Mouse (Mus musculus) limb, embryonic 15.5 days (tissue): ENCODE measurements around the gene Rad51b. TPM values are rescaled to one million over a fixed set of nuclear protein-coding genes. Genes with fewer than 3 reads are reported as not detected.
"Not testable (repeated sequence)": the region's sequence is repeated elsewhere in the genome, so short reads cannot be mapped to it uniquely, and the experiment has no call there.

Source experiments
- ATAC-seq: fragments of 200-750 bp; cut with Nextera tagmentation; 2 replicates; pipeline ENCODE4 v1.8.0; 2017; ENCODE audit warnings: low read depth, moderate TSS enrichment; ENCODE audit not compliant: insufficient number of reproducible peaks, low FRiP score, low TSS enrichment
- H3K27ac ChIP-seq: fragments of 300-500 bp; sonication (generic); 2 replicates; pipeline ENCODE4 v1.5.1; 2015; ENCODE audit warnings: moderate library complexity, mild to moderate bottlenecking, inconsistent platforms
- H3K27me3 ChIP-seq: fragments of 300-500 bp; sonication (generic); 2 replicates; pipeline ENCODE4 v1.6.1; 2015; ENCODE audit warnings: inconsistent platforms
- H3K36me3 ChIP-seq: fragments of 300-500 bp; sonication (generic); 2 replicates; pipeline ENCODE4 v1.6.1; 2015; ENCODE audit warnings: inconsistent platforms
- H3K4me1 ChIP-seq: fragments of 300-500 bp; sonication (generic); 2 replicates; pipeline ENCODE4 v1.6.1; 2015; ENCODE audit warnings: inconsistent platforms
- H3K4me2 ChIP-seq: fragments of 300-500 bp; sonication (generic); 2 replicates; pipeline ENCODE4 v1.6.1; 2015; ENCODE audit warnings: mild to moderate bottlenecking, inconsistent platforms
- H3K4me3 ChIP-seq: fragments of 300-500 bp; sonication (generic); 2 replicates; pipeline ENCODE4 v1.5.1; 2015; ENCODE audit warnings: mild to moderate bottlenecking, inconsistent platforms
- H3K9ac ChIP-seq: fragments of 300-500 bp; sonication (generic); 2 replicates; pipeline ENCODE4 v1.6.1; 2015; ENCODE audit warnings: inconsistent platforms
- H3K9me3 ChIP-seq: fragments of 300-500 bp; sonication (generic); 2 replicates; pipeline ENCODE4 v1.6.1; 2016; ENCODE audit warnings: inconsistent platforms
- WGBS: fragments of 180-500 bp; shearing (Covaris S2); methylation state at CpG from one replicate; pipeline ENCODE4 v1.1.7; 2015; 5-methylcytosine and 5-hydroxymethylcytosine counted together
- polyA plus RNA-seq: library from polyadenylated mRNA; unstranded; fragments of >200 nt; fragmentation: Nextera tagmentation; extraction: Ambion mirVana; gene quantifications from 2 replicates; pipeline ENCODE4 v1.2.1, GENCODE M21; 2015

The Rad51b gene
- polyA plus RNA-seq, 1 experiment from 2014 or later, result 5.2 TPM

GRCm38 (mm10) chr12:79297884-79298636 lies 978 bp downstream of the Rad51b start:
- Histone ChIP-seq H3K36me3 (peaks cover 6% of the 10 kb centered on the region; the same call in 1 of the 2 replicates), H3K9me3 (no peaks in the 10 kb centered on the region), H3K4me3 (peak overlapping the region; percentile 71), H3K4me1 (peaks cover 14% of the 10 kb centered on the region), H3K27ac (no peak overlapping the region), H3K27me3 (no peaks in the 10 kb centered on the region), H3K9ac (peak overlapping the region; percentile 23; the same call in 1 of the 2 replicates), H3K4me2 (peak overlapping the region; percentile 73)
- ATAC-seq, result no peak
- WGBS, result 15% methylated on average over 15 of the region's 15 CpGs

DNA sequence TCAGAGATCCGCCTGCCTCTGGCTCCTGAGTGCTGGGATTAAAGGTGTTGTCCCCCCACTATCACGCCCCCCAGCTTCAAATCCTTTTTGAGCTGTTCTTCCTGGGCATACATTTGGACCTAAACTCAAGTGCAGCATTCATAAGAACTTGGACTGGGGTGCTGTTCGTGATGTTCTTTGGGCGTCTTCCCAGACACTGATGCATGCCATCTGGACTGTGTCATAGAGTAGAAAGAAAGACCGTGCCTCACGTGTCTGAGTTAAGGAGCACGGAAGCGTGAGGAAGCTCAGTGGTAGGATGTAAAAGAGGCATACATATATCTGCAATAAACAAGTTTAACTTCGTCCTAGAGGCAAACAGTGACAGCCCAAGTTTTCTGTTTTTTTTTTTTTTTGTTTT lies 4.7 kb downstream of the Rad51b start:
- H3K9ac ChIP-seq, result no peak overlapping the region
- peaks cover 7% of the 10 kb centered on the region; the same call in 1 of the 2 replicates for H3K4me1 ChIP-seq
- no peak overlapping the region for H3K27ac ChIP-seq
- H3K36me3 ChIP-seq, result no peaks in the 10 kb centered on the region
- H3K9me3 ChIP-seq, result no peaks in the 10 kb centered on the region
- no peaks in the 10 kb centered on the region for H3K27me3 ChIP-seq
- H3K4me2 ChIP-seq, result no peak overlapping the region
- WGBS, result 72% methylated on average over 9 of the region's 9 CpGs
- H3K4me3 ChIP-seq, result no peak overlapping the region
- ATAC-seq, result no peak

DNA sequence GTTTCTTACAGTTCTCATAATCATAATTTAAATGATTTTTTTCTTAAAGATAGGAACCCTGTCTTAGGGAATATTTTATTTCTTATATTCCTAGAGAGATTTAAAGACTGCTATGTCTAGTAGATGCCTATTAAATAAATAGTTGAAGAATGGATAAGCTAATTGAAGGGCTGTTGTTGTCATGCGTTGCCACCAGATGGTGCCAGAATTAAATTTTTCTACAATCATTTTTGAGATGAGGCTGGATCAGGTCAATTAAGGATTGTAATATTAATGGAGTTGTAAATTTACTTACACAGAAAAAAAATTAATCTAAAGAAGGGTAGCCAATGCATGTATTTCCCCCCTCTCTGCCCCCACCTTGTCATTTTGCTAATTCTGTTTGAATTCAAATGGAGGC lies 8.0 kb downstream of the Rad51b start:
- no peak for ATAC-seq
- no peak overlapping the region for H3K9ac ChIP-seq
- no peak overlapping the region for H3K27ac ChIP-seq
- H3K4me3 ChIP-seq, result no peak overlapping the region
- WGBS, result 70% methylated on average over 1 of the region's 1 CpGs
- H3K4me1 ChIP-seq, result no peaks in the 10 kb centered on the region
- no peaks in the 10 kb centered on the region for H3K27me3 ChIP-seq
- H3K36me3 ChIP-seq, result no peaks in the 10 kb centered on the region
- no peaks in the 10 kb centered on the region for H3K9me3 ChIP-seq
- H3K4me2 ChIP-seq, result no peak overlapping the region

DNA sequence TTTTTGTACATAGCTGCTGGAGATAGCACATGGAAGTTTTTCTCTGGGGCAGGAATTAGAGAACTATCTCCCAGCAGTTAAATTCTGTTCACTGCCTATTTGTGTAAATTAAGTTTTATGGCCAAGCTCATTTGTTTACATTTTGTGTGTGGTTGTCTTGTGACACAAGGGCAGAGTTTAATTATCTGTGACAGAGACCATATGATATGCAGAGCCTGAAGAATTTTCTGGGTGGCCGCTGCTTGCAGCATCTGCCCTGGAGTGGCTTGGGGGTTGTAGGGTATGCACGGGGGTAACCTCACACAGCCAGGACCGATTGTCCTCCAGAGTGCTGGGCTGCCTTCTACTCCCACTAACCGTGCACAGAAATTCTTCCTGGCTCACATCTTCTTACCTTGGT lies 8.9 kb downstream of the Rad51b start:
- no peaks in the 10 kb centered on the region for H3K4me1 ChIP-seq
- no peak overlapping the region for H3K4me2 ChIP-seq
- no peaks in the 10 kb centered on the region for H3K36me3 ChIP-seq
- no peak for ATAC-seq
- no peaks in the 10 kb centered on the region for H3K27me3 ChIP-seq
- no peak overlapping the region for H3K4me3 ChIP-seq
- 67% methylated on average over 4 of the region's 4 CpGs for WGBS
- no peaks in the 10 kb centered on the region for H3K9me3 ChIP-seq
- H3K27ac ChIP-seq, result no peak overlapping the region
- H3K9ac ChIP-seq, result no peak overlapping the region

GRCm38 (mm10) chr12:79313721-79314120 lies 16.6 kb downstream of the Rad51b start:
- Histone ChIP-seq H3K4me2 (no peak overlapping the region), H3K9ac (no peak overlapping the region), H3K4me1 (no peaks in the 10 kb centered on the region), H3K9me3 (no peaks in the 10 kb centered on the region), H3K36me3 (no peaks in the 10 kb centered on the region), H3K27ac (no peak overlapping the region), H3K27me3 (no peaks in the 10 kb centered on the region), H3K4me3 (no peak overlapping the region)
- no peak for ATAC-seq
- 74% methylated on average over 4 of the region's 4 CpGs for WGBS

- Histone ChIP-seq H3K27ac (no peak overlapping the region), H3K9me3 (no peaks in the 10 kb centered on the region), H3K4me3 (no peak overlapping the region), H3K9ac (no peak overlapping the region), H3K4me1 (no peaks in the 10 kb centered on the region), H3K4me2 (no peak overlapping the region), H3K27me3 (no peaks in the 10 kb centered on the region), H3K36me3 (no peaks in the 10 kb centered on the region)
- 79% methylated on average over 5 of the region's 5 CpGs for whole genome bisulfite sequencing
- no peak for ATAC-seq
Measured at GRCm38 (mm10) chr12:79317339-79317738, 20.3 kb downstream of the Rad51b start.

DNA sequence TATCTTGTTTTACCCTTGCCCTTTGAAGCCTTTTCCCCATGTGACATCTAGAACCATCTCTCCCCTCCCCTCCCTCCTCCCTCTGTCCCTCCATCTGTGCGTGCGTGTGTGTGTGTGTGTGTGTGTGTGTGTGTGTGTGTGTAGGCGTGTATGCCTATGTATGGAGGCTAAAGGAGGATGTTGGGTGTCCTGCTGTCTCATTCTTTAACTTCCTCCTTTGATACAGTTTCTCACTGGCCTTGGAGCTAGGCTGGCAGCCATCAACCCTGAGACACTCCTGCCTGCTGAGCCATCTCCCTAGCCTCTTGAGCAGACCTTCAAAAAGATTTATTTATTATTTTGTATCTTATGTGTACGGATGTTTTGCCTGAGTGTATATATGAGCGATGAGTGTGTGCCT lies 23.8 kb downstream of the Rad51b start:
- Histone ChIP-seq H3K9ac (no peak overlapping the region), H3K4me3 (no peak overlapping the region), H3K27ac (no peak overlapping the region), H3K27me3 (no peaks in the 10 kb centered on the region), H3K4me2 (no peak overlapping the region), H3K9me3 (no peaks in the 10 kb centered on the region), H3K36me3 (no peaks in the 10 kb centered on the region), H3K4me1 (no peaks in the 10 kb centered on the region)
- WGBS, result 84% methylated on average over 5 of the region's 5 CpGs
- ATAC-seq, result no peak

GRCm38 (mm10) chr12:79322539-79322938 lies 25.5 kb downstream of the Rad51b start:
- not testable (repeated sequence) for H3K27ac ChIP-seq, H3K4me2 ChIP-seq, H3K9ac ChIP-seq, H3K9me3 ChIP-seq, ATAC-seq, H3K4me3 ChIP-seq, H3K36me3 ChIP-seq, H3K27me3 ChIP-seq, H3K4me1 ChIP-seq
- 78% methylated on average over 2 of the region's 2 CpGs for WGBS

- H3K27ac ChIP-seq, result no peak overlapping the region
- no peaks in the 10 kb centered on the region for H3K27me3 ChIP-seq
- WGBS, result 50% methylated on average over 2 of the region's 2 CpGs
- no peak overlapping the region for H3K9ac ChIP-seq
- H3K9me3 ChIP-seq, result no peaks in the 10 kb centered on the region
- H3K4me2 ChIP-seq, result no peak overlapping the region
- H3K4me3 ChIP-seq, result no peak overlapping the region
- H3K4me1 ChIP-seq, result no peaks in the 10 kb centered on the region
- ATAC-seq, result no peak
- H3K36me3 ChIP-seq, result no peaks in the 10 kb centered on the region
Measured at GRCm38 (mm10) chr12:79326236-79326635, 29.2 kb downstream of the Rad51b start.

DNA sequence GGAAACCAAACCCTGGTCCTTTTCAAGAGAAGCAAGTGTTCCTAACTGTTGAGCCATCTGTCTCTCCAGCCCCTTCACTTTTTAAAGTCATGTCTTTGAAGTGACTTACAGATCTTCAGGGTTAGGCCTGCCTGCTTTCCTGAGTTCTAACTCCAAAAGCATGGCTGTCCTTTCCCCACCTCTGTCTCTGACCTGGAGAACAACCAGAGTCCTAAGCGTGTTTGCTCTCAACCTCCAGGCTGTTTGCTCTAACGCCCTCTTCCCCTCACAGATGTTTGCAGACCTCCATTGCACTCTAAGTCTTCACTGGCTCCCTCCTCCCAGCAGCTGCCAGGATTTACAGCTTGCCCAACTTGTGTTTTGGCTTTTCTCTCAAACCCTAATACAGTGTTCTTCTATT lies 29.7 kb downstream of the Rad51b start:
- H3K27ac ChIP-seq, result no peak overlapping the region
- no peaks in the 10 kb centered on the region for H3K27me3 ChIP-seq
- no peaks in the 10 kb centered on the region for H3K4me1 ChIP-seq
- H3K4me3 ChIP-seq, result no peak overlapping the region
- no peaks in the 10 kb centered on the region for H3K36me3 ChIP-seq
- no peaks in the 10 kb centered on the region for H3K9me3 ChIP-seq
- H3K9ac ChIP-seq, result no peak overlapping the region
- no peak overlapping the region for H3K4me2 ChIP-seq
- WGBS, result 57% methylated on average over 2 of the region's 2 CpGs
- ATAC-seq, result no peak

- Histone ChIP-seq H3K9me3 (no peaks in the 10 kb centered on the region), H3K27me3 (no peaks in the 10 kb centered on the region), H3K27ac (no peak overlapping the region), H3K4me2 (no peak overlapping the region), H3K36me3 (no peaks in the 10 kb centered on the region), H3K9ac (no peak overlapping the region), H3K4me1 (no peaks in the 10 kb centered on the region), H3K4me3 (no peak overlapping the region)
- no peak for ATAC-seq
- WGBS, result 60% methylated on average over 2 of the region's 2 CpGs
Measured at GRCm38 (mm10) chr12:79327868-79328267, 30.8 kb downstream of the Rad51b start.

DNA sequence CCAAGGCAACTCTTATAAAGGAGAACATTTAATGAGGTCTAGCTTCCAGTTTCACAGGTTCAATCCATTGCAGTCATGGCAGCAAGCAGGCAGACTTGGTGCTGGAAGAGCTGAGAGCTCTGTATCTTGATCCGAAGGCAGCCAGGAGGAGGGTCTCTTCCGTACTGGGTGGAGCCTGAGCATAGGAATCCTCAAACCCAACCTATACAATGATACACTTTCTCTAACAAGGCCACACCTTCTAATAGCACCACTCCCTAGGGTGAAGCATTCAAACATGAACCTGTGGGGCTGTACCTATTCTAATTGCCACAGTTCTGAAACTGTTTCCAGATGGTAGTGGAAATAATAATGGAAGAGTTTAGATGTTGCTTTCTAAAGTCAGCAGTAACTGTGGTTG lies 33.5 kb downstream of the Rad51b start:
- no peak overlapping the region for H3K4me2 ChIP-seq
- H3K36me3 ChIP-seq, result peaks cover 5% of the 10 kb centered on the region; the same call in 1 of the 2 replicates
- ATAC-seq, result no peak
- no peak overlapping the region for H3K9ac ChIP-seq
- WGBS, result 70% methylated on average over 2 of the region's 2 CpGs
- no peaks in the 10 kb centered on the region for H3K9me3 ChIP-seq
- H3K4me3 ChIP-seq, result no peak overlapping the region
- no peaks in the 10 kb centered on the region for H3K4me1 ChIP-seq
- H3K27me3 ChIP-seq, result no peaks in the 10 kb centered on the region
- H3K27ac ChIP-seq, result no peak overlapping the region

- no peaks in the 10 kb centered on the region for H3K4me1 ChIP-seq
- 82% methylated on average over 4 of the region's 4 CpGs for WGBS
- no peaks in the 10 kb centered on the region for H3K27me3 ChIP-seq
- H3K9ac ChIP-seq, result no peak overlapping the region
- H3K27ac ChIP-seq, result no peak overlapping the region
- ATAC-seq, result no peak
- no peak overlapping the region for H3K4me2 ChIP-seq
- peaks cover 5% of the 10 kb centered on the region; the same call in 1 of the 2 replicates for H3K36me3 ChIP-seq
- no peaks in the 10 kb centered on the region for H3K9me3 ChIP-seq
- H3K4me3 ChIP-seq, result no peak overlapping the region
Measured at GRCm38 (mm10) chr12:79331722-79332121, 34.6 kb downstream of the Rad51b start.
